Mouse (Mus musculus) heart, postnatal 10 days (tissue): ENCODE results near the gene Spata31d1b. TPM values are rescaled to one million over a fixed set of nuclear protein-coding genes. Genes with fewer than 3 reads are reported as not detected.
"Not testable (repeated sequence)": the region's sequence is repeated elsewhere in the genome, so short reads cannot be mapped to it uniquely, and the experiment has no call there.

Experiments
- DNase-seq, 2 experiments: peaks; one replicate each; pipeline ENCODE4 v3.0.0; 2021
- intact Hi-C: fragments of 180-260 bp; cut with DNase I; formaldehyde crosslinking; loops from one replicate; pipeline ENCODE4 v1.15.1; 2025
- total RNA-seq, 2 experiments: library from RNA; stranded (reverse); gene quantifications; 2 replicates each; pipeline ENCODE4 v1.2.3; 2021

Spata31d1b gene
- not detected for total RNA-seq

DNA sequence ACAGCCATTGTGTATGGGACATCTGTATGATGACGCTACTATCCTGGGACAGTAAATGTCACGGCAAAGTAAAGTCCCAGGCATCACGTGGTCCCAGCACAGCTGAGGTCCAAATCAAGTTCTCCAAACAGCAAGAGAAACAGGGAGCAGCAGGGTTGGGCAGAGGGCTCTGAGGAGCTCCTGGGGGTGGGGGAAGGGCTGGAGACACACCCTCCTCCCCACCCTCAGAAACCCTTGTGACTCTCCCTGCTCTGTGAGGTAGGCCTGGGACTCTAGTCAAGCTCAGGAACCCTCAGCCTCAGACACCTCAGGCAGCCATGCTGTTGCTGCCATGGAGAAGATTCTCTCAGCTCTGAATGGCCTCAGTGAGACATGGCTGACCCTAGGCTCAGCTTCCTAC is at the start of gene Spata31d1b:
TSS of gene Spata31d1b (plus strand) at position 301 of the 400 bp plus-strand sequence.
- DNase-seq, intact Hi-C loops: not testable (repeated sequence)

DNA sequence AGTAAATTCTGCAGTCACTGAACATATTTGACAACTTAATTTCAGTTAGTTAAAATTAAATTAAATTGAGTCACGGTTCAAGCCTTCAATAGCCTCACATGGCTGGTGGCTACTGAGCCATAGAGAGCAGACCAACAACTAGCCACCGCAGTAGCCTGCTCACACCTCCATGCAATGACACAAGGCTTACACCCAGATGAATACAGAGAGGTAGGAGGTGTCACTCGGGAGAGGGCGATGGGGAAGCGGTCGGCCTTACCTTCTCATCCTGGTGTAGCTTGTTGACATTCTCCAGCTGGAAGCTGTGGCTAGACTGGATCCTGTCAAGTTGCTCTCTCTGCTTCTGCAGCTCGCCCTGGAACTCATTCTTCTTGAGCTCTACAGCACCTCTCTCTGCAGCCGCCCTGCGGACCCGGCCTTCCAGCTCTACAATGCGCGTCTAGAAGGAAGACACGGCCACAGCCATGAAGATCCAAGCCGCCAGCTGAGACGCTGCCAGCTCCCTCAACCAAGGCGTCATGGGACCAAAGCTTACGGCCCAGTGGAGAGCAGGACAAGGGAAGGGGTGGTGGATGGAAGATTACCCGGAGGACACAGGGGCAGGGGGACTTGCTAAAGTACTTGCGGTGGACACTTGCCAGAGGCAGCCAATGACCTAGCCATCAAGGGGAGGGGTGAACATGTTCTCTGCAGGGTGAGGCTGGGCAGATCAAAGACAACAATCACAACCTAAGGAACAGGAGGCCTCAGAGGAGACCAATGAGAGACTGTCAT is 48.0 kb upstream of the Spata31d1b start:
- no peak for DNase-seq
- intact Hi-C loops, result no loop called here

DNA sequence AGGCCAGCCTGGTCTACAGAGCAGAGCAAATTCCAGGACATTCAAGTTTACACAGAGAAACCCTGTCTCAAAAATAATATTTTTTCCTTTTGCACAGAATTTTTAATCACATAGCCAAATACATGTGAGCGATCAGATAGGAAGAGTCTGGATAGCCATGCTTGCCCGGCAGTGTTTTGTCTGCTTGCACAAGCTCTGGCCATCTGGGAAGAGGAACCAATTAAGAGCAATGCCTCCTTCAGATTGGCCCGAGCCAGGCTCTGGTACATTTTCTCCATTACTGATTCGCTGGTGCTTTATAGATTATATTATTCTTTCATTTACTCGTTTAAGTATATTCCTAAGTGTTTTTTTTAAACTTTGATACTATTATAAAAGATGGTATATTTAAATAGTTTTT is 44.3 kb upstream of the Spata31d1b start:
- DNase-seq, result no peak
- intact Hi-C loops, result no loop called here

DNA sequence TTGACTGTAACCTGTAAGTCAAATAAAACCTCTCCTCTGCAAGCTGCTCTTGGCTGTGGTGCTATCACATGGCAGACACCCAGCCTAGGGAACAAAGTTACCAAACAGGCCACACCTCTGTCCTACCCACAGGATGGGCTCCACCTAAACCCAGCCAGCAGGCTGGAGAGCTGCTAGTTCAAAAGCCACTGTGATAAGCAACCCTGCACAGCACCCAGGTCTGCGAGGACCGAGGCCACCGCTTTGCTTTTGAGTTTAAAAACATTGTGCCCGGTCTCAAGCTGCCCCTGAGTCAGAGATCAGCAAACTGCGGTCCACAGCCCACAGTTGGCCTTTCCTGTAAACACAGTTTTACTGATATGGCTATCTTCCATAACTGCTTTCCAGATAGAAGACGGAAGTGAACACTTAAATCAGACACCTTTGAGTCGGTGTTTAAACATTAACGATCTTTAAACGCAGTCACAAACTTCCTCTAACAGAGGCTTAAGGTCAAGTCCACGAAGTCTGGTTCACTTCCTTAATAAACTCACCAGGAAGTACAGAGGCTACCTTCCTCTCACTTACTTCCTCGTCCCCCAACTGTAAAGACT is 43.5 kb upstream of the Spata31d1b start:
- DNase-seq, result peak; percentile 48 to 57
- intact Hi-C loops, result no loop called here

- intact Hi-C loops, result no loop called here
- DNase-seq, result no peak
Measured at GRCm38 (mm10) chr13:59669946-59670345, 42.1 kb upstream of the Spata31d1b start.

DNA sequence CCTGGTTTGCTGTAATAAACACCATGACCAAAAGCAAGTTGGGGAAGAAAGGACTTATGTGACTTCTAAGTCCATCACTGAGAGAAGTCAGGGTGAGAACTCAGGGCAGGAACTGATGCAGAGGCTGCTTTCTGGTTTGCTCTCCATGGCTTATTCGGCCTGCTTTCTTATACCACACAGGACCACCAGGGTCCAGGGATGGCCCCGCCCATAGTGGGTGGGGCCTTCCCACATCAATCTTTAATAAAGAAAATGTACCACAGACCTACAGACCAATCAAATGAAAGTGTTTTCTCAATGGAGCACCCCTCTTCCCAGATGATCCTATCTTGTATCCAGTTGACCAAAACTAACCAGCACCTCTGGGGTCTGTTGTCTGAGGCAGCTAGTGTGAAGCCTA is 40.6 kb upstream of the Spata31d1b start:
- no peak for DNase-seq
- intact Hi-C loops, result no loop called here

GRCm38 (mm10) chr13:59672248-59672647 is 39.8 kb upstream of the Spata31d1b start:
- intact Hi-C loops, result no loop called here
- DNase-seq, result no peak

- no peak for DNase-seq
- intact Hi-C loops, result no loop called here
Measured at GRCm38 (mm10) chr13:59673597-59673996, 38.5 kb upstream of the Spata31d1b start.

DNA sequence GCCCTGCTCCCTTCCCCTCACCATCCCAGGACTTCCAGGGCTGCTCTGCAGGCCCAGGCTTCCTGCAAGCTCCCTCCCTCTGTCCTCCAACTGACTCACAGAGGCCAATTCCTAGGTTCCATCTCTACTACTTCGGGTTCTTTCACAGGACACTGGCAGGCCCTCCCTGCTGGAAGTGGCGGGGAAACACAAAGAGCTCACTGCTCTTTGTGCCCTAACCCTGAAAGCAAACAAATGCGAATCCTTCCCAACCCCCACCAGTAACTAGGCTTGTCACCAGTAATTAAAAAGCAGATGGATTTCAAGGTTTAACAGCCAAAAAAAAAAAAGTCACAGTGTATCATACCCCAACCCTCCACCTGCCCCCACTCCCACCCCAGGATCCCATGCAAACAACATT is 37.9 kb upstream of the Spata31d1b start:
- intact Hi-C loops, result no loop called here
- DNase-seq, result no peak

GRCm38 (mm10) chr13:59674761-59675150 is 37.3 kb upstream of the Spata31d1b start:
- intact Hi-C loops, result no loop called here
- peak; percentile 30 to 32 for DNase-seq

DNA sequence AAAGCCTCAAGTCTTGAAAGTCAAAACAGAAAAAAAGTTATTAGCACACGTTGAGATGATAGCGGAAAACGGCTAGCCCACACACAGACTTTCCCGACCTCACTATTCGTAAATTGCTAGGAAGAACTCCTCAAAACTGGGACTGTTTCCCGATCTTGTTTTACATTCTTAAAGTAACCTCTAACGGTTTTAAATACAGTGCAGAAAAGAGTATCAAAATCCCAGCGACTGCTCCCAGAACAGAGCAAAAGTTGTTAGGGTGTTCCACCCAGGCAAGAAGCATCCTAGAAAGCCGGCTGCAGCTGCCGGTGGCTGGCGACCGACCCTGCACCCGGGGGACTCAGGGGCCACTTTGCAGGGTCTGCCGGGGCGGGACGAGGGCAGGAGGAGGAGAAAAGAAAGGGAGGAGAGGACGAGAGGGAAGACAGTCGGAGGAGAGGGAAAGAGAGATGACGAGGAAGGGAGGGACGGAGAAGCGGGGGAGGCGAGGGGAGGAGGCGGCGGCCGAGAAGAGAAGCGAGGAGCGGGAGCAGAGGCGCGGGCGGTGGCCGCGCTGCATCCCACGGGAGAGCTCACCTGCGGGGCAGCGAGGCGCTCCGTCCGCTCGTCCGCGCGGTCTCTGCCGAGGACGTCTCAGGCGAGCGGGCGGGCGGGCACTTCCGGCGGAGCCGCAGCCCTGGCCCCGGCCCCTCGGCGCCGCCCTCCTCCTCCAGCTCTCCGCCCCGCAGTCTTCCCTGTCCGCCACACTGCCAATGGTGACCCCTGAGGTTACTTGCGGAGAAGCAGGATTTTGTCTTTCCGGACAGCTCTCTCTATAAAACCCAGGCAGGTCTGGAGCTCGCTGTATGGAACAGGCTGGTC is 36.7 kb upstream of the Spata31d1b start, which contains the start of gene Golm1:
TSS of gene Golm1 (minus strand) at position 661 of the 861 bp plus-strand sequence.
- intact Hi-C loops, result no loop called here
- peak; percentile 68 to 73 for DNase-seq

GRCm38 (mm10) chr13:59676316-59677229 is 35.5 kb upstream of the Spata31d1b start:
- intact Hi-C loops, result no loop called here
- no peak for DNase-seq

DNA sequence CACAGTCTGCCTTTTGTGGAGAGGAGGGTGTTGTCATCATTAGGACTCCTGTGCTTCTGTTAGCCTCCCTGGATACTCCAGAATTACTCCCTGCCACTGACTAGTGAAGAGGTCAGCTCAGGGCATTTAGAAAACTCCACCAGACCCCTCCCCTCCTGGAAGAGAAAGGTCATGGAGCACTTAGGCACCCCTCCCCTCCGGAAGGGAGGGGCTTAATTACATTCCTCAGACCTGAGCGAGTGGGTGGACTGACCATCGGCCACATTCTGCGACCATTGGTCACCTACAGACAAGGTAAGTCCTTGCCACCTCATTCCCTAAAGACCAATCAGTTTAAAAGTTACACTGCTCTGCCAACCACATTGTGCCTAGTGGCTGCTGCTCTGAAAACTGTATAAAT is 32.8 kb upstream of the Spata31d1b start:
- intact Hi-C loops, result no loop called here

GRCm38 (mm10) chr13:59679908-59680307 is 32.2 kb upstream of the Spata31d1b start:
- intact Hi-C loops, result no loop called here
- DNase-seq, result no peak

More for the DNA sequence above, 32.8 kb upstream of the Spata31d1b start:
- DNase-seq, result no peak

- intact Hi-C loops, result no loop called here
- DNase-seq, result no peak
Measured at GRCm38 (mm10) chr13:59682629-59683028, 29.5 kb upstream of the Spata31d1b start.

DNA sequence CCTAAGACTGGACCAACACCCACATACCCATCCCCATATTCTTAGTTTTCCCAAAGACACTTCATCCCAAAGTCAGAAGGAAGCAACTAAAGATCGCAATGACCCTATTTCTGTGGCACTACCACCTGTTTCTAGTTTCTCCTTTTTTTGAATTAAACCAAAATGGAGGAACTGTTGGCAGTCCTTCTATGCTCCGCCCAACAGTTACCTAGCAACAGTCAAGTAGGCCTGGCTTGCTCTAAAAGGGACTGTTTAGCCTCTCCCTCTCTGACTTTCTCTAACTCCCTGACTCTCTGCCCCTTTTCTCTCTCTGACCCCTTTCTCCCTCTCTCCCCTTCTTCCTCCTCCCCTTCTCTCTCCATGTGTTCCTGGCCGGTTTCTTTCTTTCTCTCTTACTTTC is 26.8 kb upstream of the Spata31d1b start:
- intact Hi-C loops, result no loop called here
- DNase-seq, result no peak

DNA sequence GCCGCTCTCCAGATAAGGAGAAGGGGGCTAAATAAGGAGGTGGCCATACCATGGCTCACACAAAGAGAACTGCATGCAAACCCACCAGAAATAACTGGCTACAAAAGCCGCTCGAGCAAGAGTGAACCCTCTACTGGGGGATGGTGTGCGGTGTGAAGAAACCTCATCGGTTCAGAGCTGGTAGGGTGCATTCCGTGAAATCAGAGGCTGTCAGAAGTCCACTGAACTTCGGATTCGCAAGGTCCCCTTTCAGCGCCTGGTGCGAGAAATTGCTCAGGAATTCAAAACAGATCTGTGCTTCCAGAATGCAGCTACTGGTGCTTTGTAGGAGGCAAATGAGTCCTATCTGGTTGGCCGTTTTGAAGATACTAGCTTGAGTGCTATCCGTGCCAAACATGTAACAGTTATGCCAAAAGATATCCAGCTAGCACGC is 23.7 kb upstream of the Spata31d1b start:
- intact Hi-C loops, result no loop called here

DNA sequence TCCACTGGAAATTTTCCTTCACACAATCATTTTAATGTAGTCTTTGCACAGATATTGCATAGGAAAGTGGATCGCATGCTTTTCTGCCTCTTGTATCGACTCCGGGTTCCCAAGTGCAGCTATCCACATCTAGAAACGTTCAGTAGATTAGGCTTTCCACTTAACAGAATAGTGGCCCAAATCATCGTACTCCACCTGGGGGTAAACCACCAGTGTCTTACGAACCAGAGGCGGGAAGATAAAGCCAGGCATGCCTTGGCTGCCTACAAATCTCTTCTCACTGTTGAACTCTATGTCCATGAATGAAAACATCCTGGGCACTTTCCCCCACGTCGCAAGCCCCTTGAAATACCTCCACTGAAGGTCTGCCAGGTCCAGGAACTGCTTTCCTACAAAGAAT is 22.8 kb upstream of the Spata31d1b start:
- intact Hi-C loops, result no loop called here
- DNase-seq, result no peak

More for the DNA sequence above, 23.7 kb upstream of the Spata31d1b start:
- DNase-seq, result peak; percentile 47 to 50

GRCm38 (mm10) chr13:59689843-59690242 is 22.2 kb upstream of the Spata31d1b start:
- intact Hi-C loops, result no loop called here
- DNase-seq, result no peak

- intact Hi-C loops, result no loop called here
- DNase-seq, result no peak
Measured at GRCm38 (mm10) chr13:59690576-59690975, 21.5 kb upstream of the Spata31d1b start.
